Mouse (Mus musculus) cerebellum, postnatal 25 days (tissue): Measurements from ENCODE around the gene Mtss1l.

Experiments
- DNase-seq, 2 experiments: peaks; one replicate each; pipeline ENCODE4 v3.0.0; 2021; ENCODE audit warnings: mixed read lengths in 2 of 2

Mtss1l gene

DNA sequence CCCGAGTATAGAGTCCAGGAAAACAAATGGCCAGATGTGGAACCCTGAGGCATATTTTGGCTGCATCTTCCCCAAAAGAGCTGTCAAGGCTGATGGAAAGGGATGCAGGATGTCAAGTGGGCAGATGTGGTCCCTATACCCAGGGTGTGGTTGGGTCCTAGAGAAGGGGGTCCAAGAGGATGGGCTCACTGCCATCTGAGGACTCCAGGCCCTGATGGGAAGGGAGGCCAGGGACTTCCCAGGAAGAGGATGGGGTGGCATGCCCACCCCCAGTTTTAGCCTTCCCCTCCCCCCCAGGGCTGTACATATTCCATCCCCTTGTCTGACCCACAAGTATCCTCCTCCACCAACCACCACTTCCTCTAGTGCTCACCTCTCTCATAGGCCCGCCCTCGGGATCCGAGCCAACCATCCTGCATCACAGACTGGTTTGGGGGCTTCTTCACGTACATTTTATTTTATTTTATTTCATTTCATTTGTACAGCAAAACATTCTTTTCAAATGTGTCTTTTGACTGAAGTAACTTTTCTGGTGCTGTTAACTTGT is 19.4 kb downstream of the Mtss1l start:
- DNase-seq: peak in 1 of 2 experiments; percentile 43

DNA sequence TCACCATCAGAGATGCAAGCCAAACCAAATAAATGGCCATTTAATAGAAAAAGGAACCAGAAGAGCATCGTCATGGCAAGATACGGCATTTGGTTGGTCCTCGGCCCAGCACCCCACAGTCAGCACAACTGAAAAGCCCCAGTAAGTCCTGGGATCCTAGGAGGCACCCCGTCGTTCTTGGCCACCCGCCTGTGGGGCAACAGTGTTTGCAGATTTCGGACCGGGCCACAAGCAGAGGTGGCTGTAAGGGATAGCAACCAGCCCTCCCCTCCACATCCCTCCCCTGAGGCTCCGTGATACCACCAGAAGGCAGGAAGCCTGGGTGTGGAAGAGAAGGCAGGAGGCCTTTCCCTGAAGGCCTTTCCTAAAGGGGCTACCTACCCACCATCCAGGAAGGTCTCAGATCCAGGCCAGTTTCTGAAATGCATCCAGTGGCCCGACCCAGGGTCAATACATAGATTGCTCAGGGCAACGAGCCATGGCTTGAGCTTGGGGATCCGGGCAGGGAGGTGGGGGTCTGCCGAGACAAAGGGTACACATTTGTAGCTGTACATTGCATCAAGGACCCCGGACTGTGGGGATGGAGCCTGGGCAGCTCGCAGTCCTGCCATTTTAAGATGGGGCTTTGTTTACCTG is 20.7 kb downstream of the Mtss1l start:
- peak; percentile 32 to 59 for DNase-seq

DNA sequence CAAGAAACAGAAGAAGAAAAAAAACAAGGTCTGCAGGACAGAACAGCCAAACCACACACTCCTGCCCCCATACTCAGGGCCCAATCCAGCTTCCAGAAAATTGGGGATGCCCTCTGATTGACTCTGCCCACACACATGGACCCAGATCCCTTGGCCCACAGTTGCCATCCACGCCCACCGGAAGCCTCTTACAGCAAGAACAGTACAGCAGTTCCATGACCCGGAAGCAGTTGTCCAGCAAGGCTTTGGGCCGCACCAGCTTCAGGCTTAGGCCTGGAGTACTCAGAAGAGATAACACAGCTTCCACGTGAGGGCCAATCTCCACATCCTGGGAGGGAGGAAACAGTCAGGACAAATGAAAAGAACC is 21.2 kb downstream of the Mtss1l start:
- DNase-seq: peak in 1 of 2 experiments; percentile 28

DNA sequence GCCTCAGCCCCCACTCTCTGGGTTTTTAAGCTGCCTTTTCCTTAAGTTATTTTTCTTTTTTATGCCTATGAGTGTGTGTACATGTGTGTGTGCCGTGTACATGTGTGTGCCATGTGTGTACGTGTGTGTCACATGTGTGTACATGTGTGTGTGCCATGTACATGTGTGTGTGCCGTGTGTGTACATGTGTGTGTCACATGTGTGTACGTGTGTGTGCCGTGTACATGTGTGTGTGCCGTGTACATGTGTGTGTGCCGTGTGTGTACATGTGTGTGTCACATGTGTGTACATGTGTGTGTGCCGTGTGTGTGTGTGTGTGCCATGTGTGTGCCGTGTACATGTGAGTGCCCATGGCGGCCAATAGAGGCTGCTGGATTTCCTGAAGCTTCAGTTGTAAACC is 23.9 kb downstream of the Mtss1l start:
- DNase-seq: no peak

DNA sequence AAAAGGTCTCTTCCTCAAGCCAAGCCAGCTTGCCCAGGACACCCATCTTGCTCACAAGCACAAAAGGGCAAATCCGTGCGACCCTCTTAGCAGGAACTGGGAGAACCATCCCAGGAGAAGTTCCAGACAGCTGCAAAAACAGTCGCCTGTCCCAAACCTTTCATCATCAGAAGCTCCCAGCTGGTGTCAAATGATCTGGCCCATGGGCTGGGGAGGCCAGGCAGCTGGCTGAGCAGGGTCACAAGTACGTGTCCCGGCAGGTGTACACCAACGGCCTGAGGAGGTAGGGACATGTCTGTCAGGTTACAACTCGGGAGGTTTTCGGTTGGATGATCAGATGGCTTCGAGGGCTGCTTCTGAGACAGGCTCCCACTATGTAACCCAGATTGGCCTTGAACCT is 25.4 kb downstream of the Mtss1l start:
- DNase-seq: no peak

DNA sequence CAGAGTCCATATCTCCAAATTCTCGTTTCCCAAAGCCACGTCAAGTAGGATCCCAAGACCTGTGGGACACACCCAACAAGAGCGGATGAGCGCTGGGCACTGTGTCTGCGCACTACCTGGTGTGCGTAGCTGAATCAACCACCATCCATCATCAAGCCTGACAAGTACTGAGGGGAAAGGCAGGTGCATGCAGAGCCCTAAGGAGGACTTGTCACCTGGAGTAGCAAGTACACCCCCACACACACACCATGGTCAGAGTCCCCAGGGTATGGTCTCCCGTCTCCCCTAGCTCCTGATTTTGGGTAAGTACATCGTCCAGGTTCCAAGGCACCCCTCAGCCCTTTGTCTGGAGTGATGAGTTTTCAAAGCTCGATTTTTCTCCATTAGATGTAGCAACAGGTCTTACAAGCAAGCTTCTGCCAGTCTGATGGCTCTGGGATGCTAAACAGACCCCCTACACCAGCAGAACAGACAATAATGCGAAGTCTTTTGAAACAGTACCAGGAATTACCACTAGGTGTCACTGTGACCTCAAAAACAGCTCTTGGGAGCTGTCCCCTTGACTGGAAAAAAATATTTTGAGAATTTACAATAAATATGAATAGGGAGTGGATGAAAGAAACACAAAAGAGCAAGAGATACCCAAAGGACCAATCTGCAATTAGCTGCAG is 28.4 kb downstream of the Mtss1l start:
- peak in 1 of 2 experiments; percentile 59 for DNase-seq

DNA sequence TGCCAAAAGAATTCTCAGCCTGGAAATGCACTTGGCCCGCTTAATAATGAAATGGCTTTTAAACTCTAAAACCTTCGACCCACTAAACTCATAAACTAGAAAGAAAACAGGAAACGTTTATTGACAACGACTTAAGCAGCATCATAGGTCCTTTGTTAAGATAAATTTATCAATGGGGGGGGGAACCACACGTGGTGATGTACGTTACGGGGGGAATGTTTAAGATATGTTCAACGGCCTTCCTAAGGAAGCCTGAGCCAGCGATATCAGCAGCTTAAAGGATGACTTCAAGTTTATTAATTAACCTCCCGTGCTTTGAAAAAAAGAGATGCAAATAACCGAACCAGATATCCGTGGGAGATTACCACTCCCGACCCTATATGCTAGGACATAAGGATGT is 29.0 kb downstream of the Mtss1l start:
- DNase-seq: no peak

DNA sequence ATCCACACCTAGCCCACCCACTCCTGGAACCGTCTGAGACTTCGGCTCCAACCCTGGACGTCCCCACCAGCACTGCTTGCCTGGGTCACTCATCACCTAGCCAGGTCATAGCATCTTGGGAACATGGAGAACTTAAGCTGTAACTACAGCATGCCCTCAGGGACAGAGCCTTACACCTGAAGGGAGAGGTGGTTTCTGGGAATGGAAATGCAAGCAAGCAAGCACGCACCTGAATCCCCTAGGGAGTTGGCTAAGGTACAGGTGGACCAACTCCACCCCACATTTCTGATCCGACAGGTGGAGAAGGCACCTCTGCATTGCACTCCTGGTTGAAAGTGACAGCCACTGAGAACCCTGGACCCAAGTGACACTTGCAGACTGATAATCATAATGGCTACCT is 30.2 kb downstream of the Mtss1l start:
- no peak for DNase-seq

DNA sequence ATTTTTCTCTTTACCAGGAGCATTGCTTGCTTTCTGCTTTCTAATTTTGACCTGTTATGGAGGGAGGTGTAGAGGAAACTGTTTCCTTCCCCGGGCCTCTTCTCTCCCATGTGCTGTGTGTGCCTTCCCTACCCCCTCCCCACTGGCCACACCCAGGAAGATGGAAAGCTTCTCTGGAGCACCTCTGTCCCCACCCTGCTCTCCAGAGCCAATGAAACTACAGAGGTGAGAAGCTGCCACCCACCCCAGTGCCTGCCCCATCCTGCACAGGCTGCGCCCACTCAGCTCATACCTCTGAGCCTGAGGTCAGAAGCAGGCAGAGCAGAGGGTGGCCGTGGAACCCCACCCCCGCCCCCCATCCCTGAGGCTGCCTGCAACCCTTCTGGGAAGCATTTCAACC is 33.4 kb downstream of the Mtss1l start:
- no peak for DNase-seq

DNA sequence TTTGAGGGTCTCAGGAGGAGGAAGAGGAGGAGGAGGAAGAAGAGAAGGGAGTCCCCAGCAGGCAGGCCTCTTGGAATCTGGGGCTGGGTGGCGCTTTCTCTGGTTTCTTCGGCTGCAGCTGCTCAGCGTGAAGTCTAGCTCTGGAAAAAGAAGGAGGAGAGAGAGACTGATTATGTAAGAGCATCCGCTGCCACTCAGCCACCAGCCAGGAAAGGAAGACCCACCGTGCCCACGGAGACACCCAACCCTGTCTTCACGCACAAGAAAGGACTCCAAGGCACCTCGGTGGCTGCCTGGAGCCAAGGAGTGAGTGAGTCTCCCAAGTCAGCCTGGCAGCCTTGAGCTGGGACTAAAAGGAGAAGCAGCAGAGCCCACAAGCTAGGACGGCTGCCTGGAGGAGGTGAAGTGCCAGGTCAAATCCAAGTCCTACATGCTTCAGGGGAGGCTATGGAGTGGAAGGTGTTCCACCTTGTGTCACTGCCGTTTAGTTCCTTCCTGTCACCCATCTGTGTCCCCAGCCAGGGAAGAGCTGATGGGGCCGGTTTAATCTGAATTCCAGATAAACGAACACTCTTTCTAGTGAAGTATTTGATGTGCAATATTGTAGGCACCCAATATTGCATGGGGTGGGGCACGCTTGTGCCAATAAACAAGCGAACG is 34.4 kb downstream of the Mtss1l start:
- no peak for DNase-seq

DNA sequence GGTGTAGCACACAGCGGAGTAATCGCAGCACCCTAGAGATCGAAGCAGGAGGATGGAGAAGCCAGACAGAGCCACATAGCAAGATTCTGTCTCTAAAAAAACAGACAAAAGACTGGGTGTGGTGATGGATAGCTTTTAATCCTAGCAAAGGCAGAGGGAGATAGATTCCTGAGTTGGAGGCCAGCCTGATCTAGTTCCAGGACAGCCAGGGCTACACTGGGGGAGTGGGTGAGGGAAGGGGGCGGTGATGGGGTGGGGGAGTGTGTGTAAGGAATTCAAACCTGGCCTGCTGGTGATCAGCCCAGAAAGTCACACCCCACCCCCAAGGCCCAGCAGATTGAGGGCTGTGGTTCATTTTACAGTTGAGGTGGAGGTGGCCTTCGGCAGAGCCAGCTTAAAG is 34.9 kb downstream of the Mtss1l start:
- no peak for DNase-seq

DNA sequence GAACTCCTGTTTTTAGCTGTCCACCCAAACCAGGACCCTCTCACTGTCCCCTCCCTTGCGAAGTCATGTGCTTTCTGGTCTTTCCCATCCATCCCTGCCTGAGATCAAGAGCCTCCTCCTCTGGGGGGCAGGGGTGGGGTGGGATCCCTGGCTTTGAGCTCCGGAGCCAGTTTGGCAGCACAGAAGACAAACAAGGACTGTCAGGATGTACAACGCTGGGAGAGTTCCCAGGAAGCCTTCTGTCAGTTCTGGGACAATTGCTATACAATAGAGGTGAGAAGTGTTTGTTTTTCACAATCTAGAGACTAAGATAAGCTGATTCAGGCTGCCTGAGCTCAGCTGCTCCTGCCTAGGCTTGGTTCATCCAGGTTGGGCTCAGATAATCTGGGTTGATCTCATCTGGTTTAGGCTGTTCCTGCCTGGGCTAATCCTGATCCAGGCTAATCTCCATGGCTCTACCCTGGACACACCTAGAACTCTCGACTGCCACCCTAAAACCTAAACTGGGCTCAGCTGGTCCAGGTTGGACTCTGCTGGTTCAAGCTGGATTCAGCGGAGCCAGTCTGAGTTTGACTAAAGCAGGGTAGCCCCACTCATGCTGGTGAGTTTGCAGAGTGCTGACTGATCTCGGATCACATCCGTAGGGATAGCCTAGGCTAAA is 39.1 kb downstream of the Mtss1l start:
- DNase-seq: no peak

DNA sequence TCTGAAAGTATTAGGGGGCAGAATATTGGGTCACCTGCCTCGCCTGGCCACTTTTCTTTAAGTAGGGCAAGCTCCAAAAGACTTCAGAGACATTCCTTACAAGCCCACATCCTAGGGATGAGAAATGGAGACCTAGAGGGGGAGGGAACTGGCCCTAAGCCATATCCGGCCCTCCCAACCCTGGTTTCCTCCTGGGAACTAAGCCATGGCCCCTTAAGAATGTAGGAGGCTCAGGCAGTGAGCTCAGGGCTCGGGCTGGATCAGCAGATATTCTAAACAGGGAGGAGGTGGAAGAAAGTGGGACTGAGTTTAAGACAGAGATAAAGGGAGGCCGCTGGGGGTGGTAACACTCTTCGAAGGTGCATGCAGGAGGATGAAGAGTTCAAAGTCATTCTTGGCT is 39.9 kb downstream of the Mtss1l start:
- no peak for DNase-seq

DNA sequence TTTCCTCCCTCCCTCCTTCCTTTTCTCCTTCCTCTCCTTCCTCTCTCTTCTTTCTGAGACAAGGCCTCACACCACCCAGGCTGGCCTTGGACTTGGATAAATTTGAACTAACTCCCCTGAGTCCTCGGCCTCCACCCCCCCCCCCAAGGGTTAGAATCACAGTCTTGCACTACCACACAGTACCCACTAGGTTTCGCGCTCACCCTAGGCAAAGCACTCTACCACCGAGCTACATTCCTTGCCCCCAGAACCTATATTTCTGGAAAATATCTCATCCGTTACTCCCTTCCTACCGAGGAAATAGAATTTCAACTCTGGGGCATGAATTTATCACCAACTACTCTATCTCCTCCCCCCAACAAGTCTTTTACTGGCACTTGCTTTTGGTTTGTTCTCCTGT is 40.7 kb downstream of the Mtss1l start:
- no peak for DNase-seq

DNA sequence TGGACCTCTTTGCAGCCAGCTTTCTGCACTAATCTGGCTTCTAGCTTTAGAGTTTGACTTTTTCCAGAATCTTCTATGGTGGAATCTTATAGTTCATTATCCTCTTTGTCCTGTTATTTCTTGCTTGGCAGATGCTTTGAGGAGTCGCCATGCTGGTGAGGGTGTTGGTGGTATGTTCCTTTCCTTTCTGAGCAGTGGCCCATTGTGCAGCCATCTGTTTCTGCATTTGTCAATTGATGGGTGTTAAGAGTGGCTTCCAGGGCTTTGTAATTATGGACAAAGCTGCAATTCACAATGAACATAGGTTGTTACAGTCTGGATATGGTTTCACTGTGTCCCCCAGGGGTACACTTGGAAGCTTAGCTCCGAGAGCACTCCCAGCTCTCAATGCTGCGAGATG is 43.4 kb downstream of the Mtss1l start:
- peak; percentile 29 to 43 for DNase-seq

DNA sequence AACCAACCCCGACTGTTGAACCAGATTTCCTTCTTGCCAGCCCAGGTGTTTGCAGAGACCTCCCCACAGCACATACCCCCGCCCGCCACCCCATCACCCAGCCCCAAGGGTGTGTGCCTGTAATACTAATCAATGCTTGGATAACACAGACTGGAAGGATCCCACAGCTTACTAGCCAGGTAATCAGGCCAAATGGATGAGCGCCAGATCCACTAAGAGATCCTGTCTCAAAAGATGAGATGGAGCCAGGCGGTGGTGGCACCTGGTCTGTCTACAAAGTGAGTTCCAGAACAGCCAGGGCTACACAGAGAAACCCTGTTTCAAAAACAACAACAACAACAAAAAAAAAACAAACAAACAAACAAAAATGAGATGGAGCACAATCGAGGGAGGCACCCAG is 46.0 kb downstream of the Mtss1l start:
- DNase-seq: peak in 1 of 2 experiments; percentile 55

DNA sequence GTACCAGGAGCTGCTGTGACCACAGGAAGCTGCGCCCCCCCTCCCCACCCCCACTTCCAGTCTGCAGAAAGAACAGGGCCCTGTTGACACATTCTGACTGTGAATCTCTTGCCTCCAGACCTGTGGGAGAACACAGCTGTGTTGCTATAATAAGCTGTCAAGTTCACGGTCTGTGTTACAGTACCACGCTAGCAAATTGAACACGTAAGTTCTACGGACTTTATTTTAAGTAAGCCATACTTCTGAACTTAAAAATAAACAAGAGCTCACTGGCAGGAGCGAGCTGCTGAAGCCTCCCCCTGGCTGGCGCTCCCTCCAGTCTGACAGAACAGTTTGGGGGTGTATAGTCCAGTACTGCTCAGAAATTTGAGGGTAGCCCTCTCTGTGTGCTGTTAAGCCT is 51.2 kb downstream of the Mtss1l start:
- DNase-seq: no peak

DNA sequence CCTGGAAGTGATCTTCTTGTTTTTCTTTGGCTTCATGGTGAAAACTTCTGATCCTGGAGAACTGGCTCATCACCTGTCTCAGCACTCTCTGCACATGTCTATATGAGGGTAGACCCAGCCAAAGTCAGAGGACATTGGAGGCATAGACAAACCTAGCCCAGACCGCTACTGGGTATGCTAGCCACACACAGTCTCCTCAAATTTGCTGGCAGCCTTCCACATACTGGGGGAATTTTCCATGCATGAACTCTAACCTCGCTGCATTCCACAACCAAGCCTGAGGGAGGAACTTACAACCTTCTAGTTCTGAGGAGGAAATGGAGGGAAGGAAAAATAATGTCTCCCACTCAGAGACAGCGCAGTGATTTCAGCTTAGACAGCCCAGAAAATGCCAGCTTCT is 52.8 kb downstream of the Mtss1l start:
- no peak for DNase-seq

DNA sequence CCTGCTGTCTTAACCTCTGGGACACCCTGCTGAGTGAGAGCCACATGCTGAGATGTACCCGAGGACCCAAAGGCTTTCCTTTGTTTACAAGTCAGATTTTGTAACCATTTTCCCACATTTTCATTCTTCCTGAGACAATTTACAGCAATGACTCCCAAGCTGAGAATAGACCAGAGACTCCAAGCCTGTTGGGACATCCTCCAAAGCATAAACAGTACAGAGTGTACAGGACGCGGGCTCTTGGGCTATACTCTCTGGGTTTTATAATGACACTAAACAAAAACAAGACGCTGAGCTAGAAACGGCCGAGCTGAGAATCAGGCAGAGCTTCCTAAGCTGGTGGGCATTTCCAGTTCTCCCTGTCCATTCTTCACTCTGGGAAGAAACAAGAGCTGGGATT is 53.4 kb downstream of the Mtss1l start:
- no peak for DNase-seq

DNA sequence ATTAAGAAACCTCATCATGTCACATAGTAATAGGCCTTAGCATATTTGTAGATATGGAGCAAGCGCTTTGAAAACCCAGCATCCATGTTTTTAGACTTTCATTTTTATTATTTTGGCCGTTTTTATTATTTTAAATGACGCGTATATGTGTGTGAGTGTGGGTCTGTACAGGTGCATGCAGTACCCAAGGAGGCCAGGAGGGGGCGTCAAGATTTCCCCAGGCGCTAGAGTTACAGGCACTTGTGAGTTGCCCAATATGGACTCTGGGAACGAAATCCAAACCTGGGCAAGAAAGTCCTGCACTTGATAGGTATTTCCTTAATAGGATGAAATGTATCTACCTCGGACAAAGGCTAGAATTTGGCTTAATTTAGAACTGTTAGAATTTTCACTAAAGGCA is 54.0 kb downstream of the Mtss1l start:
- DNase-seq: no peak

DNA sequence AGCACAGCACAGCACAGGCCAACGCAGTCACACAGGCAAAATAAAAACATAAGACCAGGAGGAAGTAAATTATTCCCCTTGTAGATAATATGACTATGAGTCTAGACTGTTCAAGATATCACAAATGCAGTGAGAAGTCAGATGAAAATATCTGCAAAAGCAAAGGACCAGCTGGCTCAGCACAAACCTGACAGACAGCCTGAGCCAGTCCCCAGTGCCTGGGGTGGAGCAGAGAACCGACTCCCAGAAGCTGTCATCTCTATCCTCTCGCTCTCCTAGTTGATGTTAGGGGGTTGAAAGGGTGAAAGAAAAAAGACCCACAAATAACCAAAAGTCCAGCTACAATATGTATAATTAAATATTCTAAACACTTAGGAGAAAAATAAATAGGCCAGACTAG is 54.4 kb downstream of the Mtss1l start:
- no peak for DNase-seq

DNA sequence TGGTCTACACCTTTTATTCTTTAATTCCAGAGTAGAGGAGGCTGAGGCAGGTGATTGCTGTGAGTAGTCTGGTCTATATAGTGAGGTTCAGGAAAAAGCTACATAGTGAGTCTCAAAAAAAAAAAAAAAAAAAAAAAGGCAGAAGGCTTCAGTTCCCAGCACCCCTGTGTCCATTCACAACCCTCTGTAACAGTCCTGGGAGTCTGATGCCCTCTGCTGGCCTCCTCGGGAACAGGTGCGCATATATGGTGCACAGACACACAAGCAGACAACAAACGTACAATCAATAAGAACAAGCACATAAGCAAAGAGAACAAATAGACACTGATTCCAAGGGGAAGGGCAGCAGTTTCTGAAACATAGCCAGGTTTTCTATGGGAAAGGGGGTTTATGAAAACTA is 55.1 kb downstream of the Mtss1l start:
- DNase-seq: no peak

DNA sequence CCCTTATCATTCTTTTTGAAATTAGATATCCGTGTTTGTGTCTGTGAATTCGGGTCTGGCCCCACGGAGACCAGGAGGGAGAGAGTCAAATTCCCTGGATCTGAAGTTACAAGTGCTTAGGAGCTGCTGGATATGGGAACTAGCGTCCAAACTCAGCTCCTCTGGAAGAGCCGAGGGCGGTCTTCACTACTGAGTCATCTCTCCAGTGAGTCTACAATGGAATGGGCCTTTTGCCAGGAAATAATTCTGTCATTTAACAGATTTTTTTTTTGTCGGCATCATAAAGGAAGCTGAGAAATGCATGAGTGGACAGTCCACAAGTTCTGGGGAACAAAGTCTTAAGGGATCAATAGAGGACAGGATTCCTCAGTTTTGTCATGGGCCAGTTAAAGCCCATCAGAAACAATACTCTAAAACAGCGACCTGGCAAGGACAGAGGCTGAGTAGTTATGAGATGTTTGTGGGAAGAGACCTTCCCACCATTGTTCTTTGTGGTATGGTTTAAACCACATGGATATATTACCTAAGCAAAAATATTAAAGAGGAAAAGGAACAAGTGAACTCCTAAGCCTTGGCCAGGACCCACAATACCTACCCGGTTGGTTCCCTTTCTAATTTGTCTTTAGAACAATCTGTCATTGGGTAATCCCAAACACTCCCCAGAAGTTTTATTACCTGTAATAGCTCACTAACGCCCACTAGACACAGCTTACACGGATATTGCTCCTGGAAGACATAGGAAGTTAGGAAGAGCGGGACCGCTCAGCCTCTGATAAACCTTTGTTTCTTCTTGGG is 58.8 kb downstream of the Mtss1l start:
- no peak for DNase-seq
